Mouse (Mus musculus) heart, embryonic 12.5 days (tissue): ENCODE measurements around the gene Nt5dc3. TPM values are rescaled to one million over a fixed set of nuclear protein-coding genes. Genes with fewer than 3 reads are reported as not detected.
A peak's percentile ranks its signal among the peaks of the same experiment; 100 is the strongest.

Experiments used
- ATAC-seq: fragments of 200-750 bp; cut with Nextera tagmentation; 2 replicates; pipeline ENCODE4 v1.8.0; 2017; ENCODE audit warnings: moderate TSS enrichment, moderate library complexity; ENCODE audit not compliant: insufficient number of reproducible peaks, low FRiP score
- H3K27ac ChIP-seq: fragments of 300-500 bp; sonication (generic); 2 replicates; pipeline ENCODE4 v1.5.1; 2016; ENCODE audit warnings: mild to moderate bottlenecking, moderate library complexity; ENCODE audit not compliant: poor library complexity, severe bottlenecking
- H3K27me3 ChIP-seq: fragments of 300-500 bp; sonication (generic); replicated peaks from 2 replicates; pipeline ENCODE4 v1.6.1; 2016; ENCODE audit warnings: mild to moderate bottlenecking, moderate library complexity
- H3K36me3 ChIP-seq: fragments of 300-500 bp; sonication (generic); 2 replicates; pipeline ENCODE4 v1.6.1; 2016; ENCODE audit warnings: mild to moderate bottlenecking, moderate library complexity
- H3K4me1 ChIP-seq: fragments of 300-500 bp; sonication (generic); replicated peaks from 2 replicates; pipeline ENCODE4 v1.6.1; 2016; ENCODE audit warnings: mild to moderate bottlenecking
- H3K4me2 ChIP-seq: fragments of 300-500 bp; sonication (generic); 2 replicates; pipeline ENCODE4 v1.6.1; 2016; ENCODE audit warnings: mild to moderate bottlenecking, moderate library complexity
- H3K4me3 ChIP-seq: fragments of 300-500 bp; sonication (generic); 2 replicates; pipeline ENCODE4 v1.5.1; 2016; ENCODE audit warnings: mild to moderate bottlenecking
- H3K9ac ChIP-seq: fragments of 300-500 bp; sonication (generic); 2 replicates; pipeline ENCODE4 v1.6.1; 2016; ENCODE audit warnings: mild to moderate bottlenecking, moderate library complexity
- H3K9me3 ChIP-seq: fragments of 300-500 bp; sonication (generic); replicated peaks from 2 replicates; pipeline ENCODE4 v1.6.1; 2016; ENCODE audit warnings: mild to moderate bottlenecking, moderate library complexity
- WGBS: fragments of 180-500 bp; shearing (Covaris S2); methylation state at CpG from one replicate; pipeline ENCODE4 v1.1.7; 2016; 5-methylcytosine and 5-hydroxymethylcytosine counted together
- polyA plus RNA-seq: library from polyadenylated mRNA; unstranded; fragments of >200 nt; fragmentation: Nextera tagmentation; extraction: Ambion mirVana; gene quantifications from 2 replicates; pipeline ENCODE4 v1.2.1, GENCODE M21; 2016

Nt5dc3 gene
- 2.0 and 2.7 TPM in 2 replicates for polyA plus RNA-seq

DNA sequence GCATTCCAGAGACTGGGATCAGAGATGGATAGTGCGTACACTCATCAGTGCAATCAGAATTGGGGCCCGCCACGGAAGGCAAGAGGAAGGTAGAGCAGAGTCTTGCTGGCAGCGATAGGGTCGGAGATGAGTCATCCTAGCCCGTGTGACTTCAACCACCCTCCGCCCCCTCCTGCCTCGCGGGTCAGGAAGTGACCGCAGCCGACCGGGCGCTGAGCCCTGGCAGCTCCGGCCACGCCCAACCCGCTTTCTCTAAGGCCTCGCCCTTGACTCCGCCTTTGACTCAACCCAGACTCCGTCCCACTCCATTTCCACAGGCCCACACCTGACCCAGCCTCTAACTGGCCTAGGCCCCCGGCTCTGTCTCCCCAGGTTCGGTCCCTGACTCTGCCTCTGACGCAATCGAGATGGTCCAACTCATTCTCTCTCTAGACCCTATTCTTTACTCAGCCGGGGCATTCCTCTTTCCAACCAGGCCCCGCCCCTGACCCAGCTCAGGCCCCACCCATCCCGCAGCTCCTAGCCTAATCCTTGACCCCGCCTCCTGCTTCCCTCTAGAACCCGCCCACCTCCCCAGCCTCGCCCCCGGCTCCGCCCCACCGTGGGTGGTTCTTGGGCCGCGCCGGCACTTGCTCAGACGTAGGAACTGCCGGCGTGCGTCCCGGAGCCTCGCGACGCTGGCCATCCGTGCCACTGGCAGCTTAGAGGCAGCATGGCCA is at the start of gene Nt5dc3:
Gene Nt5dc3 (plus strand): TSS at position 608 of the 719 bp plus-strand sequence.
- H3K27me3 ChIP-seq = no peaks in the 10 kb centered on the region
- peak; percentile 98 for ATAC-seq
- no peaks in the 10 kb centered on the region for H3K9me3 ChIP-seq
- peak within 1 kb of the TSS; percentile 85 for H3K4me3 ChIP-seq
- no peaks in the 10 kb centered on the region for H3K36me3 ChIP-seq
- H3K4me2 ChIP-seq = peak within 1 kb of the TSS; percentile 97
- peaks cover 45% of the 10 kb centered on the region for H3K4me1 ChIP-seq
- WGBS = under 1% methylated on average over 44 of the region's 44 CpGs
- H3K9ac ChIP-seq = peak within 1 kb of the TSS; percentile 88
- peak within 1 kb of the TSS; percentile 94 for H3K27ac ChIP-seq

DNA sequence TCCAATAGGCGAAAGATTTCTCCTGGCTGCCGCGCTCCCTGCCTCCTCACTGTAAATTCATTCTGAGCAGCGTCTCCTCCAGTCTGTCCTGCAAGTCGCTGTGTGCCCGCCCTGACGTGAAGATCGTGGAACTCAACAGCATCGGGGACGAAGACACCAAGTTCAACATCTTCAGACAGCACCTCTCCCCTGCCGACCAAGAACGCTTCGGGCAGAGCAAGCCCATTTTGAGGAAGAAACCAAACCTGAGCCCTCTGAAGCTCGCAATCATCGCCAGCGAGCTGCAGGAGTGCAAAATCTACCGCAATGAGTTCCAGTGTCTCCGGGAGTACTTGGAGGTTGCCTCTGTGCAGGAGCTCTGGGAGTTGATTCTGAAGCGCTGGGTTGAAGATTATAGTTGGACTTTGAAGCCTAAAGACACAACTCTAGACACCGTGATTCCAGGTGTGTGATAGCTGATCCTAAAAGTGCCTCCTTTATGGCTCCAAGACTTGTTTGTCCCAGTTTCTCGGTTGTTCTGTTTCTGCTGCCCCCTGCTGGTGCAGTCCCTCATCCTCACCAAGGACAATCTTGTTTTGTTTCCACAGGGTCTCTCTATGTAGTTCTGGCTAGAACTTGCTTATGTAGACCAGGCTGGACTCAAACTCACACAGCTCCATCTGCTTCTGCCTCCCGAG is 47.8 kb upstream of the Nt5dc3 start:
- H3K4me1 ChIP-seq = peaks cover 15% of the 10 kb centered on the region; the same call in 1 of the 2 replicates
- peak overlapping the region; percentile 53 for H3K4me3 ChIP-seq
- peak; percentile 29; the same call in 1 of the 2 replicates for ATAC-seq
- H3K9ac ChIP-seq = peak overlapping the region; percentile 56
- H3K27ac ChIP-seq = no peak overlapping the region
- H3K4me2 ChIP-seq = peak overlapping the region; percentile 76
- H3K36me3 ChIP-seq = no peaks in the 10 kb centered on the region
- WGBS = 12% methylated on average over 22 of the region's 22 CpGs
- no peaks in the 10 kb centered on the region for H3K9me3 ChIP-seq
- H3K27me3 ChIP-seq = no peaks in the 10 kb centered on the region

DNA sequence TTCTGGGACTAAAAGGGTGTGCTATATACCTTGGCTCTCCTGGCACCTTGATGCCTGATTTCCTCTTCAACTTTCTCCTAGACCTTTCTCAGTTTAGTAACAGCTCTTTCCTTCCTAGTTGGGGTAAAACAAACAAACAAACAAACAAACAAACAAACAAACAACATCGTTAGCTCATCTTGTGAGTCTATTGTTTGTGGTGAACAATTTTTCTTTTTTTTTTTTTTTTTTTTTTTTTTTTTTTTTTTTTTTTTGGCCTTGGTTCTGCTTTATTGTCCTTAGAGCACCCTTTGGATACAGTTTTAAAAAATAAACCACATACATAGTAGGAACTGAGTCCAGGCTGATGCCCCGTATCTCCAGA is 47.3 kb upstream of the Nt5dc3 start:
- Histone ChIP-seq H3K27me3 (no peaks in the 10 kb centered on the region), H3K36me3 (no peaks in the 10 kb centered on the region), H3K9ac (no peak overlapping the region), H3K4me3 (no peak overlapping the region), H3K9me3 (no peaks in the 10 kb centered on the region), H3K4me2 (no peak overlapping the region), H3K27ac (no peak overlapping the region), H3K4me1 (peaks cover 15% of the 10 kb centered on the region; the same call in 1 of the 2 replicates)
- 45% methylated on average over 2 of the region's 2 CpGs for WGBS
- ATAC-seq = no peak

DNA sequence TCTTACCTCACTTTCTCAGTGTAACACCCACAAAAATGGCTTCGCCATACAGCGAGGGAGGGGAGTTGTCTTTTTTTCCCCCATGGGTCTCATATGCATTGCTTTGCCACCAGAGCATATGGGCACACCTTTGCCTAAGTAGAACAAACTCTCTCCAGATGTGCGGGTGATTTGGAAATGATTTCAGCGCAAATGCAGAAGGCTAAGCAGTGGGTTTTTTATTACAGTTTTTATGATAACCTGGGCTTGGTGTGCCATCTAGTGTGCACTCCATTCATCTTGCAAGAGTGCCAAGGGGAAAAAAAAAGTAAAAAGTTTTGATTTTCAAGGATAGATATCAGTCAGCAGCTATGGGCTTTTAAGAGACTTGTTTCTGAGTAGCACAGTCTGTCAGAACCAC is 43.8 kb upstream of the Nt5dc3 start:
- H3K36me3 ChIP-seq = no peaks in the 10 kb centered on the region
- H3K27ac ChIP-seq = no peak overlapping the region
- no peak for ATAC-seq
- H3K4me3 ChIP-seq = no peak overlapping the region
- H3K9me3 ChIP-seq = no peaks in the 10 kb centered on the region
- H3K4me2 ChIP-seq = no peak overlapping the region
- no peaks in the 10 kb centered on the region for H3K4me1 ChIP-seq
- 87% methylated on average over 4 of the region's 4 CpGs for WGBS
- H3K9ac ChIP-seq = no peak overlapping the region
- H3K27me3 ChIP-seq = no peaks in the 10 kb centered on the region

DNA sequence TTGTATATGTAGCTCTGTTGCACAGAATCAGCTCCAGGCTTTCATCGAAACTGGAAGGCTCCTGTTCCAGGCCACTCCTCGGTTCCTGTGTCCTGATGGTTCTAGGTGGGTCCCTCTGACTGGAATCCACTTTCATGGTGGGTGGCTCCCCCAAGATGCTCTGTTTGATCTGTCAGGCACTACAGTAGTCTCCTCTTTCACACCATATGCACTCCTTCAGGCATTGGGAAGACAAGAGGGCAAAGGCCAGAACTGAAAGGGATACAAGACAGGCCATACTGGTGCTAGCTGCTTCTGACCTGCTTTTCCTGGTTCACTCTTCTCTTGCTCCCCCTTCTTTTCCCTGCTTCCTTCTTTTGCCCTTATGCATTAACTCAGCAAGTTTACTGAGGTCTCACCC is 35.9 kb upstream of the Nt5dc3 start:
- Histone ChIP-seq H3K27me3 (no peaks in the 10 kb centered on the region), H3K4me2 (no peak overlapping the region), H3K4me1 (no peaks in the 10 kb centered on the region), H3K9ac (no peak overlapping the region), H3K36me3 (no peaks in the 10 kb centered on the region), H3K27ac (no peak overlapping the region), H3K9me3 (no peaks in the 10 kb centered on the region), H3K4me3 (no peak overlapping the region)
- ATAC-seq = no peak
- WGBS = 76% methylated on average over 2 of the region's 2 CpGs

DNA sequence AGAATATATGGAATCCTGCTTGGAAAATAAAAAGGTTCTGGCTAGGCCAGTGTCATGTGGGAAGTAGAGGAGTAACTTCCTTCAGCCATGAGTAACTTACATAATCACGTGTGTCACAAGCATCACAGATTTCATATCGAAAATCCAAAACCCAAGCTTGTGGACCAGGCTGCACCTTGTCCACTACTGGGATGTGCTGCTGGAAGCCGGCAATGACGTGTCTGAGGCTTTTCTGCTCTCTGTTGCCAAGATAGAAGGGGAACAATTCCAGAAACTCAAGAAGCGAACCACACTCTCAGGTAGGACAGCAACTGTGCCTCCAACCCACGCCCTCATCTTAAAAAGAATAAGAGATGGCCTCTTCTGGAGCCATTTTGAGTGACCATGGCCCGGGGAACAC is 34.5 kb upstream of the Nt5dc3 start:
- H3K27ac ChIP-seq = no peak overlapping the region
- no peak for ATAC-seq
- H3K9me3 ChIP-seq = no peaks in the 10 kb centered on the region
- H3K36me3 ChIP-seq = no peaks in the 10 kb centered on the region
- no peak overlapping the region for H3K4me3 ChIP-seq
- no peak overlapping the region for H3K9ac ChIP-seq
- 85% methylated on average over 7 of the region's 7 CpGs for WGBS
- H3K4me1 ChIP-seq = no peaks in the 10 kb centered on the region
- no peak overlapping the region for H3K4me2 ChIP-seq
- no peaks in the 10 kb centered on the region for H3K27me3 ChIP-seq

DNA sequence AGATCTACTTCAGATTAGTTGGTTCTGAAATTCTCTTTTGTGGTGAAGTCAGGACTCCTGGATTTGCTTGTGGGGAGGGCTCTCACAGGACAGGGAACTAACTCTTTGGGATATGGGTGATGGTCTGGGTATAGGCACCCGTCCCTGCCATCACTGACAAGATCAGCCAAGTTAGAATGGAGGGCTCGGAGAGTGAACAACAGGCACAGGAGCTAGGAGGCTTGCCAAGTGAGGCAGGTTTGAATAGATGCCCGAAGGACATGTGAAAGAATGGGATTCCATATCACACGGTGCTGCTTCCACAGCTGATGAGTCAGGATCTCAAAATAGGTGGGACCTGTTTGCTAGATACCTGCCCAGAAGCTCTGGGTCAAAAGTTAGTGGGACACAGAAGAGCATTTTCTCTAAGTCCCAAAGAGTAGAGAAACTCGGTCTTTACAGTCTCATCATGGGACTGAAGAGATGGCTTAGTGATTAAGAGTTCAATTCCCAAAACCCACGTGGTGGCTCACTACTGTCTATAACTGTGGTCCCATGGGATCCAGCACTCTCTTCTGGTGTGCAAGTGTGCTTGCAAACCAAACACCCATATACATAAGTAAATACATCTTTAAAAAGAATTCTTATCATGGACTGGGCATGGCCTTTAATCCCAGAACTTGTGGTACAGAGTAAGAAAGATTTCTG is 22.8 kb upstream of the Nt5dc3 start:
- H3K9me3 ChIP-seq = no peaks in the 10 kb centered on the region
- no peak for ATAC-seq
- no peaks in the 10 kb centered on the region for H3K4me1 ChIP-seq
- no peak overlapping the region for H3K4me3 ChIP-seq
- H3K36me3 ChIP-seq = no peaks in the 10 kb centered on the region
- H3K27me3 ChIP-seq = no peaks in the 10 kb centered on the region
- H3K4me2 ChIP-seq = no peak overlapping the region
- 71% methylated on average over 6 of the region's 6 CpGs for WGBS
- H3K27ac ChIP-seq = no peak overlapping the region
- no peak overlapping the region for H3K9ac ChIP-seq

DNA sequence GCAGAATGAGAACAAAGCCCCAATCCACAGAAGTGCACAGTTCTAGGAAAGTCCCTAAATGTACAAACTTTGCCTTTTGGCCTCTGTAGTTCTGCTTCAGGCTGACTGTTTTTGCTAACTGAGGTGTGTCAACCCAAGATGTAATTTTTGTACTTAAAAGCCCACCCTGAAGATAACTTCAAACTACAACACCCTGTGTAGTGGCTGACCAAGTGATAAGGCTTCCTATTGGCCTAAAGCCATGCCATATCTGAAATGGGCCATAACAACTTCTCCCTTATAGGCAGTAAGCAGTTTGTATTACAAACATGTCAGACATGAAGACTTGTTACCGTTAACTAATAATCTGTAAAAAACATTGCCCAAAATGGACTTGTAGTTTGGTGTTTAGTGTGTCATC is 21.1 kb upstream of the Nt5dc3 start:
- WGBS = 91% methylated on average over 1 of the region's 1 CpGs
- Histone ChIP-seq H3K36me3 (no peaks in the 10 kb centered on the region), H3K27me3 (no peaks in the 10 kb centered on the region), H3K4me3 (no peak overlapping the region), H3K9me3 (no peaks in the 10 kb centered on the region), H3K4me2 (no peak overlapping the region), H3K4me1 (no peaks in the 10 kb centered on the region), H3K9ac (no peak overlapping the region), H3K27ac (no peak overlapping the region)
- no peak for ATAC-seq

DNA sequence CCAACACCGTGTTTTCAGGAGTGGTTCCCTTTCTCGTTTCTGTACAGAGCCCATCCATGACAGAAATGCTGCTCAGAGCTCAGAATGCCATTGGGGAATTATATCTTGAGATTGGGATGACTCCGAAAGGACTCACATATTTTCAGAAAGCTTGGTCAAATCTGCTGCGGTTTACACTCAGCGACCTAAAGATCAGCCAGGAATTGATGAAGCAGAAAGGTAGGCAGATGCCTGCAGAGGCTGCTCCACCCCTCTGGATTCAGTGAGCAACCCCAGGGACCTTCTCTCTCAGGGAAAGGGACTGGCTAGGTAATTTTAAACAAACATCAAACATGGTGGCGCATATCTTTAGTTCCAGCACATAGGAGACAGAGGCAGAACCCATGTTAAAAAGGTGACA is 20.6 kb upstream of the Nt5dc3 start:
- no peaks in the 10 kb centered on the region for H3K36me3 ChIP-seq
- H3K27me3 ChIP-seq = no peaks in the 10 kb centered on the region
- no peak overlapping the region for H3K4me3 ChIP-seq
- ATAC-seq = no peak
- 81% methylated on average over 6 of the region's 6 CpGs for WGBS
- H3K4me1 ChIP-seq = no peaks in the 10 kb centered on the region
- no peaks in the 10 kb centered on the region for H3K9me3 ChIP-seq
- H3K9ac ChIP-seq = no peak overlapping the region
- H3K27ac ChIP-seq = no peak overlapping the region
- H3K4me2 ChIP-seq = no peak overlapping the region

DNA sequence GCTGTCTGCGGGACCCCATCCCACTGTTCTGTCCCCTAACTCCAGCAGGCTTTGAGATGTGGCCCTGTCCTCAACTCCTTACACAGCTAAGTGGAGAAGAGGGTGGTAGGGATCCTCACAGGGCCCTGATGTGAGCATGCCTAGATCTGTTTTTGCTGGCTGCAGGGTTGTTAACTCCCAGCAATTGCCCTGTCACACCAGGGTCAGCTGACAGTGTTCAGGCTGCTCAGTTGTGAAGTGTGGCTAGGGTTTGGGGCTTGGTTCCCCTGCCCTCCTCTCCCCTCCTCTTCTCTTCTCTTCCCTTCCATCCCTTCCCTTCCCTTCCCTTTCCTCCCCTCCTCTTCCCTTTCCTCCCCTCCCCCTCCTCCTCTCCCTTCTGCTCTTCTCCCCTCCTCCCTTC is 17.6 kb upstream of the Nt5dc3 start:
- Histone ChIP-seq H3K9ac (no peak overlapping the region), H3K4me3 (no peak overlapping the region), H3K9me3 (no peaks in the 10 kb centered on the region), H3K4me2 (no peak overlapping the region), H3K27ac (no peak overlapping the region), H3K27me3 (no peaks in the 10 kb centered on the region), H3K36me3 (no peaks in the 10 kb centered on the region), H3K4me1 (no peaks in the 10 kb centered on the region)
- 68% methylated on average over 1 of the region's 1 CpGs for WGBS
- no peak for ATAC-seq

DNA sequence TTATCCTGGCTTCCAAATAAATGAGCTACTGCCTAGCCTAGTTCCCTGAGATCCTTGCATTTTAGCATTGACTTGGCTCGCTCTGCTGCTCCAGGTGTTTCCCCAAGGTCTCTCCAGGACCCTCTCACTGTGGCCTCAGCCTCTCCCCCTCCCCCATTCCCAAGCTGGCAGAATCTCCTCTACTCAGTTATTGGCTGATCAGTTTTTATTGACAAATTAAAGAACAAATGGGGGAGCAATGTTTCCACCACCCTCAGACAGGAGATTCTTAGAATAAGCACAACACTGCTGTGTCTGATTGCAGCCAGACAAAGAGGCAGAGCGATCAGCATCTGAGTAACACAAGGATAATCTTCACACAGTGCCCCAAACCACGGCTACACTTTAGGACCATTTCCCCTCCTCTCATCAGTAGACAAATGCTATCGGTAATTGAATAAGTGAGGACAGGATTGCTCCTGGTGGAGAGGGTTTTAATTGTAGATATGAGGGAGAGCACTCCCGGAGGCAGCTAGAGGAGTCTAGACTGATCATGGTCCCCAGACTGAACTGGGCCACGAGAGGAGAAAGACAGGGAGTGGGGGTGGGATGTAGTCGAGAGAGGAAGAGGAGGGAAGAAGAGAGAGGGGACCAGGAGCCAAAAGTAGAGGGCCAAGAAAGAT is 17.0 kb upstream of the Nt5dc3 start:
- no peak for ATAC-seq
- Histone ChIP-seq H3K36me3 (no peaks in the 10 kb centered on the region), H3K4me1 (no peaks in the 10 kb centered on the region), H3K4me2 (no peak overlapping the region), H3K27me3 (no peaks in the 10 kb centered on the region), H3K27ac (no peak overlapping the region), H3K9ac (no peak overlapping the region), H3K9me3 (no peaks in the 10 kb centered on the region), H3K4me3 (no peak overlapping the region)
- WGBS = 31% methylated on average over 7 of the region's 7 CpGs
